Mouse (Mus musculus) lung, embryonic 14.5 days (tissue): ENCODE data around the gene Ankzf1. TPM values are rescaled to one million over a fixed set of nuclear protein-coding genes. Genes with fewer than 3 reads are reported as not detected.
A peak's percentile ranks its signal among the peaks of the same experiment; 100 is the strongest.

Source experiments
- ATAC-seq: fragments of 200-750 bp; cut with Nextera tagmentation; 2 replicates; pipeline ENCODE4 v1.8.0; 2017; ENCODE audit warnings: mild to moderate bottlenecking, moderate TSS enrichment, moderate library complexity; ENCODE audit not compliant: insufficient read depth
- DNase-seq: peaks from one replicate; pipeline ENCODE4 v3.0.0-alpha.2; 2015
- H3K27ac ChIP-seq: fragments of 300-500 bp; sonication (generic); 2 replicates; pipeline ENCODE4 v1.5.1; 2014; ENCODE audit warnings: low read depth, mild to moderate bottlenecking, moderate library complexity
- H3K27me3 ChIP-seq: fragments of 300-500 bp; sonication (generic); 2 replicates; pipeline ENCODE4 v1.6.1; 2014; ENCODE audit warnings: low read length, control low read depth; ENCODE audit not compliant: insufficient read depth
- H3K36me3 ChIP-seq: fragments of 300-500 bp; sonication (generic); 2 replicates; pipeline ENCODE4 v1.6.1; 2014; ENCODE audit warnings: control low read depth; ENCODE audit not compliant: insufficient read depth
- H3K4me1 ChIP-seq: fragments of 300-500 bp; sonication (generic); 2 replicates; pipeline ENCODE4 v1.6.1; 2014; ENCODE audit warnings: antibody characterized with exemption, control low read depth; ENCODE audit not compliant: insufficient read depth
- H3K4me2 ChIP-seq: fragments of 300-500 bp; sonication (generic); 2 replicates; pipeline ENCODE4 v1.6.1; 2014; ENCODE audit warnings: mild to moderate bottlenecking
- H3K4me3 ChIP-seq: fragments of 300-500 bp; sonication (generic); 2 replicates; pipeline ENCODE4 v1.5.1; 2014; ENCODE audit warnings: low read depth, low read length
- H3K9ac ChIP-seq: fragments of 300-500 bp; sonication (generic); 2 replicates; pipeline ENCODE4 v1.6.1; 2014
- H3K9me3 ChIP-seq: fragments of 300-500 bp; sonication (generic); 2 replicates; pipeline ENCODE4 v1.6.1; 2016; ENCODE audit warnings: low read depth, low read length, control low read depth
- CTCF ChIP-seq: IDR thresholded peaks from 2 replicates; pipeline ENCODE4 v1.5.1; 2016; ENCODE audit warnings: antibody characterized with exemption, low read depth
- WGBS: fragments of 180-500 bp; shearing (Covaris S2); extraction: QIAGEN DNeasy Blood & Tissue Kit; methylation state at CpG from one replicate; pipeline ENCODE4 v1.1.7; 2014; 5-methylcytosine and 5-hydroxymethylcytosine counted together
- microRNA-seq: library from miRNA; unstranded; fragments of <30 nt; microRNA quantifications from one replicate; pipeline ENCODE4, GENCODE M21; 2016; ENCODE audit warnings: borderline number of aligned reads
- polyA plus RNA-seq: library from polyadenylated mRNA; unstranded; fragments of >200 nt; fragmentation: Nextera tagmentation; extraction: Ambion mirVana; gene quantifications from 2 replicates; pipeline ENCODE4 v1.2.1, GENCODE M21; 2014

Ankzf1 gene
- polyA plus RNA-seq, 1 experiment from 2014 or later, result 16.5 TPM

GRCm38 (mm10) chr1:75247071-75247930 lies 55.4 kb downstream of the Ankzf1 start:
- peaks cover 7% of the 10 kb centered on the region; the same call in 1 of the 2 replicates for H3K4me1 ChIP-seq
- ATAC-seq, result no peak
- no peaks in the 10 kb centered on the region for H3K9me3 ChIP-seq
- TF ChIP-seq CTCF, result no peak
- DNase-seq, result no peak
- H3K9ac ChIP-seq, result peak overlapping the region; percentile 34; the same call in 1 of the 2 replicates
- H3K36me3 ChIP-seq, result peaks cover 7% of the 10 kb centered on the region; the same call in 1 of the 2 replicates
- H3K27me3 ChIP-seq, result no peaks in the 10 kb centered on the region
- H3K4me3 ChIP-seq, result no peak overlapping the region
- WGBS, result 72% methylated on average over 16 of the region's 16 CpGs
- H3K4me2 ChIP-seq, result no peak overlapping the region
- H3K27ac ChIP-seq, result peak overlapping the region; percentile 32; the same call in 1 of the 2 replicates

- Histone ChIP-seq H3K9me3 (no peaks in the 10 kb centered on the region), H3K36me3 (peaks cover 7% of the 10 kb centered on the region; the same call in 1 of the 2 replicates), H3K4me3 (no peak overlapping the region), H3K27ac (peak overlapping the region; percentile 32), H3K9ac (peak overlapping the region; percentile 34), H3K4me1 (peaks cover 7% of the 10 kb centered on the region; the same call in 1 of the 2 replicates), H3K4me2 (no peak overlapping the region), H3K27me3 (no peaks in the 10 kb centered on the region)
- no peak for TF ChIP-seq CTCF
- ATAC-seq (peak; percentile 50; the same call in 1 of the 2 replicates), DNase-seq (peak; percentile 45)
- WGBS, result 32% methylated on average over 9 of the region's 9 CpGs
Measured at GRCm38 (mm10) chr1:75248041-75248772, 56.3 kb downstream of the Ankzf1 start.

Small RNA genes lying within 50 kb of the gene (microRNA-seq; reads per million reads assigned to microRNA genes)
- not detected for gene Gm27943

Other genes with a start within 250 kb of the Ankzf1 start
- 0.12 and 0.14 TPM in 2 replicates for gene Ihh, start 240.5 kb upstream of the Ankzf1 start, polyA plus RNA-seq
- gene Nhej1, start 67.0 kb upstream of the Ankzf1 start, polyA plus RNA-seq, result 9.2 and 10.0 TPM in 2 replicates
- gene Slc23a3, start 58.3 kb upstream of the Ankzf1 start, polyA plus RNA-seq, result 0.20 and 0.23 TPM in 2 replicates
- 31.5 and 32.4 TPM in 2 replicates for gene Cnppd1, start 49.4 kb upstream of the Ankzf1 start, polyA plus RNA-seq
- gene Retreg2, start 49.4 kb upstream of the Ankzf1 start, polyA plus RNA-seq, result 52.9 and 55.2 TPM in 2 replicates
- 32.6 and 32.9 TPM in 2 replicates for gene Zfand2b, start 23.5 kb upstream of the Ankzf1 start, polyA plus RNA-seq
- gene Abcb6, start 11.8 kb upstream of the Ankzf1 start, polyA plus RNA-seq, result 15.4 and 16.8 TPM in 2 replicates
- 25.2 and 27.5 TPM in 2 replicates for gene Atg9a, start within 50 bp of the Ankzf1 start, polyA plus RNA-seq
- gene Glb1l, start 18.7 kb downstream of the Ankzf1 start, polyA plus RNA-seq, result 16.0 and 16.7 TPM in 2 replicates
- gene Stk16, start 18.7 kb downstream of the Ankzf1 start, polyA plus RNA-seq, result 115 and 119 TPM in 2 replicates
- gene Tuba4a, start 27.7 kb downstream of the Ankzf1 start, polyA plus RNA-seq, result 21.3 and 25.3 TPM in 2 replicates
- gene A630095N17Rik, start 40.0 kb downstream of the Ankzf1 start, polyA plus RNA-seq, result not detected in 2 replicates
- gene Dnajb2, start 44.3 kb downstream of the Ankzf1 start, polyA plus RNA-seq, result 14.1 and 16.9 TPM in 2 replicates
- 0.21 and 0.37 TPM in 2 replicates for gene Ptprn, start 72.4 kb downstream of the Ankzf1 start, polyA plus RNA-seq
- not detected in 2 replicates for gene Resp18, start 86.3 kb downstream of the Ankzf1 start, polyA plus RNA-seq
- gene Dnpep, start 125.8 kb downstream of the Ankzf1 start, polyA plus RNA-seq, result 110 and 113 TPM in 2 replicates
- 42.9 and 46.3 TPM in 2 replicates for gene Des, start 168.2 kb downstream of the Ankzf1 start, polyA plus RNA-seq
- 40.1 and 44.7 TPM in 2 replicates for gene Speg, start 183.1 kb downstream of the Ankzf1 start, polyA plus RNA-seq
- 61.2 and 67.3 TPM in 2 replicates for gene Gmppa, start 243.8 kb downstream of the Ankzf1 start, polyA plus RNA-seq